Mouse (Mus musculus) limb, embryonic 13.5 days (tissue): ENCODE measurements around the gene Gm1113. TPM values are rescaled to one million over a fixed set of nuclear protein-coding genes. Genes with fewer than 3 reads are reported as not detected.

Experiments used
- ATAC-seq: fragments of 200-750 bp; cut with Nextera tagmentation; 2 replicates; pipeline ENCODE4 v1.8.0; 2017; ENCODE audit warnings: low read depth, moderate number of reproducible peaks, moderate TSS enrichment; ENCODE audit not compliant: low FRiP score
- H3K27ac ChIP-seq: fragments of 300-500 bp; sonication (generic); 2 replicates; pipeline ENCODE4 v1.5.1; 2015; ENCODE audit warnings: inconsistent platforms, mild to moderate bottlenecking, moderate library complexity
- H3K27me3 ChIP-seq: fragments of 300-500 bp; sonication (generic); 2 replicates; pipeline ENCODE4 v1.6.1; 2015; ENCODE audit warnings: mild to moderate bottlenecking, inconsistent platforms
- H3K36me3 ChIP-seq: fragments of 300-500 bp; sonication (generic); 2 replicates; pipeline ENCODE4 v1.6.1; 2015; ENCODE audit warnings: inconsistent platforms, mild to moderate bottlenecking, moderate library complexity
- H3K4me1 ChIP-seq: fragments of 300-500 bp; sonication (generic); 2 replicates; pipeline ENCODE4 v1.6.1; 2015; ENCODE audit warnings: inconsistent platforms
- H3K4me2 ChIP-seq: fragments of 300-500 bp; sonication (generic); replicated peaks from 2 replicates; pipeline ENCODE4 v1.6.1; 2015; ENCODE audit warnings: inconsistent platforms, mild to moderate bottlenecking, moderate library complexity
- H3K4me3 ChIP-seq: fragments of 300-500 bp; sonication (generic); 2 replicates; pipeline ENCODE4 v1.5.1; 2015; ENCODE audit warnings: moderate library complexity, mild to moderate bottlenecking, inconsistent platforms
- H3K9ac ChIP-seq: fragments of 300-500 bp; sonication (generic); 2 replicates; pipeline ENCODE4 v1.6.1; 2015; ENCODE audit warnings: mild to moderate bottlenecking, inconsistent platforms
- H3K9me3 ChIP-seq: fragments of 300-500 bp; sonication (generic); 2 replicates; pipeline ENCODE4 v1.6.1; 2016; ENCODE audit warnings: inconsistent platforms
- WGBS: fragments of 180-500 bp; shearing (Covaris S2); methylation state at CpG from one replicate; pipeline ENCODE4 v1.1.7; 2015; 5-methylcytosine and 5-hydroxymethylcytosine counted together
- polyA plus RNA-seq: library from polyadenylated mRNA; unstranded; fragments of >200 nt; fragmentation: Nextera tagmentation; extraction: Ambion mirVana; gene quantifications from 2 replicates; pipeline ENCODE4 v1.2.1, GENCODE M21; 2015

Gene Gm1113
- polyA plus RNA-seq, 1 experiment from 2014 or later, result not detected

- no peak overlapping the region for H3K4me3 ChIP-seq
- no peaks in the 10 kb centered on the region for H3K9me3 ChIP-seq
- peaks cover under 1% of the 10 kb centered on the region for H3K4me1 ChIP-seq
- peaks cover 79% of the 10 kb centered on the region for H3K36me3 ChIP-seq
- no peak overlapping the region for H3K4me2 ChIP-seq
- H3K27ac ChIP-seq, result no peak overlapping the region
- H3K27me3 ChIP-seq, result no peaks in the 10 kb centered on the region
- no peak for ATAC-seq
- no peak overlapping the region for H3K9ac ChIP-seq
- 64% methylated on average over 8 of the region's 8 CpGs for WGBS
Observed at GRCm38 (mm10) chr9:35459594-35459993, 58.5 kb downstream of the Gm1113 start.

Other genes with a start within 250 kb of the Gm1113 start
- gene Cdon, start 97.1 kb downstream of the Gm1113 start, polyA plus RNA-seq, result 37.0 and 37.6 TPM in 2 replicates
- 4.3 and 4.5 TPM in 2 replicates for gene Ddx25, start 40.3 kb upstream of the Gm1113 start, polyA plus RNA-seq
- gene Pus3, start 40.3 kb upstream of the Gm1113 start, polyA plus RNA-seq, result 21.2 and 21.6 TPM in 2 replicates
- gene Pate2, start 52.0 kb upstream of the Gm1113 start, polyA plus RNA-seq, result 0.78 and 1.0 TPM in 2 replicates
- 16.6 and 18.2 TPM in 2 replicates for gene Hyls1, start 52.1 kb upstream of the Gm1113 start, polyA plus RNA-seq
- not detected in 2 replicates for gene Pate4, start 93.7 kb upstream of the Gm1113 start, polyA plus RNA-seq
- gene Pate3, start 129.9 kb upstream of the Gm1113 start, polyA plus RNA-seq, result not detected in 2 replicates
- gene Pate1, start 169.1 kb upstream of the Gm1113 start, polyA plus RNA-seq, result 0.08 TPM in 1 of 2 replicates, not detected in the other
- gene Gm17677, start 222.8 kb upstream of the Gm1113 start, polyA plus RNA-seq, result not detected in 2 replicates